9 mouse cellular contexts compared by ENCODE assay signal in genomic region chr13:81439390-81440025, GRCm38 (mm10).
DNase-seq lines count a peak whose midpoint lies in the region; ATAC-seq and TF ChIP-seq lines count a peak whose summit lies in the region.
"Had no signal": no experiment of that assay in that cellular context is flagged by ENCODE, and none has a peak within 500 bp of the region (broad histone marks: within the 10 kb centered on the region; RNA-seq: fewer than 3 reads in every experiment).

No protein-coding gene starts in this region.

- H3K9ac ChIP-seq in liver, postnatal 0 days (replicated peaks): no peak overlapping the region
- H3K9ac ChIP-seq: lung, embryonic 15.5 days had no signal

- no peak overlapping the region for H3K27ac ChIP-seq in liver, postnatal 0 days (ENCODE audit: low read depth)
- H3K27ac ChIP-seq in olfactory bulb, adult 2 months (ENCODE audit: insufficient read depth, low read depth, low read length): no peak overlapping the region
- H3K27ac ChIP-seq: lung, embryonic 15.5 days had no signal

- 38% methylated on average over 12 of the region's 12 CpGs for WGBS in liver, postnatal 0 days (ENCODE audit: insufficient replicate concordance)
- 38% methylated on average over 12 of the region's 12 CpGs for WGBS in olfactory bulb, adult 2 months

- no peaks in the 10 kb centered on the region; the same call in 1 of the 2 replicates for H3K27me3 ChIP-seq in liver, postnatal 0 days (ENCODE audit: insufficient read depth, low read length)
- H3K27me3 ChIP-seq: lung, embryonic 15.5 days had no signal

- no peak for ATAC-seq in liver, postnatal 0 days

- no peak for TF ChIP-seq POLR2A in olfactory bulb, adult 2 months (IDR thresholded peaks at IDR 0.05; ENCODE audit: insufficient read depth, low read depth, low read length)

- no peak overlapping the region for H3K4me3 ChIP-seq in liver, postnatal 0 days (ENCODE audit: low read depth, low read length)
- H3K4me3 ChIP-seq in olfactory bulb, adult 2 months (ENCODE audit: insufficient read depth, low read depth, low read length): no peak overlapping the region
- H3K4me3 ChIP-seq: lung, embryonic 15.5 days had no signal

- no peaks in the 10 kb centered on the region for H3K9me3 ChIP-seq in liver, postnatal 0 days (ENCODE audit: low read length)
- H3K9me3 ChIP-seq: lung, embryonic 15.5 days had no signal

- H3K4me1 ChIP-seq in liver, postnatal 0 days (ENCODE audit: insufficient read depth): no peaks in the 10 kb centered on the region
- H3K4me1 ChIP-seq in olfactory bulb, adult 2 months (ENCODE audit: control insufficient read depth, insufficient read depth, low read length): no peaks in the 10 kb centered on the region
- H3K4me1 ChIP-seq: lung, embryonic 15.5 days had no signal

- H3K4me2 ChIP-seq in liver, postnatal 0 days (ENCODE audit: low read depth, low read length): no peak overlapping the region
- H3K4me2 ChIP-seq: lung, embryonic 15.5 days had no signal

- TF ChIP-seq CTCF in liver, postnatal 0 days (IDR thresholded peaks at IDR 0.05; ENCODE audit: low read depth): peak; percentile 90
- TF ChIP-seq CTCF in olfactory bulb, adult 2 months (IDR thresholded peaks at IDR 0.05; ENCODE audit: insufficient read depth, low read depth, low read length): peak; percentile 39; the same call in 1 of the 2 replicates

- peak; percentile 71 for DNase-seq in CD4-positive, CD25-positive, alpha-beta regulatory T cell, adult 2 months (ENCODE audit: low read depth, low spot score)
- peak; percentile 63 to 74 for DNase-seq in adrenal gland, adult 18-20 months (ENCODE audit: low spot score in 2 of 2)
- peak; percentile 87 for DNase-seq in embryo, embryonic 10 days (ENCODE audit: low spot score)
- peak; percentile 11 for DNase-seq in gastrocnemius, postnatal 25 days
- peak; percentile 87 to 91 for DNase-seq in kidney, postnatal 4 days
- peak; percentile 72 for DNase-seq in liver, postnatal 0 days
- DNase-seq in thymus, postnatal 14 days: peak; percentile 55

- TF ChIP-seq EP300 in liver, postnatal 0 days (IDR thresholded peaks at IDR 0.05; ENCODE audit: low read depth): no peak

- no peaks in the 10 kb centered on the region for H3K36me3 ChIP-seq in liver, postnatal 0 days (replicated peaks; ENCODE audit: insufficient read depth, low read length)
- H3K36me3 ChIP-seq: lung, embryonic 15.5 days had no signal

Comparison
In these comparisons a context has a peak if more than half of its experiments do, and no peak if none do; other contexts are left out.
1. DNase-seq: peak in every context shown above with its lines; median percentile 89 in kidney, postnatal 4 days; 87 in embryo, embryonic 10 days; 72 in liver, postnatal 0 days; 71 in CD4-positive, CD25-positive, alpha-beta regulatory T cell, adult 2 months; 68 in adrenal gland, adult 18-20 months; 55 in thymus, postnatal 14 days; 11 in gastrocnemius, postnatal 25 days.